ENCODE assay signal across 8 mouse cellular contexts in the genomic region with DNA sequence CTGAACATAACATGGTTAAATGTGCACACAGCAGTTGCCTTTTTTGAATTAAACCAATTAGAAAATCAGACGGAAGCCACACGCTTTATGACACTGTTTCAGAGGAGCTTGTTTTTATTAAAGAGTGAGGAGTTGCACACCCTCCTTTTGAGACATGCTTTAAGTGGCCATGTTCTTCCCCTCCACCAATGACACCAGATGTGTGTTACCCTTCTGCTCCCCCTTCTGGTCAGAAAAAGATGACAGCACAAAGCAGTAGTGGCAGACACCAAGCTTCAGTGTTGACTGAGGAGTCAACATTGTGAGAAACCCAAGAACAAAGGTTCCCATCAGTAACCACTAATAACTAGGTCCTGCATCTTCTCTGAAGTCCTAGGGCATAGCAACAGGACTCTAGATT. TPM values are rescaled to one million over a fixed set of nuclear protein-coding genes. Genes with fewer than 3 reads are reported as not detected.
A peak's percentile ranks its signal among the peaks of the same experiment; 100 is the strongest.
DNase-seq lines count a peak whose midpoint lies in the region; ATAC-seq lines count a peak whose summit lies in the region.

No protein-coding gene starts in this region.

- H3K4me2 ChIP-seq in forebrain, embryonic 14.5 days (ENCODE audit: low read length), result no peak overlapping the region
- H3K4me2 ChIP-seq in kidney, embryonic 16.5 days (replicated peaks; ENCODE audit: low read depth, low read length), result no peak overlapping the region

- H3K9me3 ChIP-seq in forebrain, embryonic 14.5 days (replicated peaks; ENCODE audit: control insufficient read depth, low read length), result no peaks in the 10 kb centered on the region
- no peaks in the 10 kb centered on the region for H3K9me3 ChIP-seq in kidney, embryonic 16.5 days (ENCODE audit: low read length)

- WGBS in forebrain, embryonic 14.5 days, result 60% methylated on average over 2 of the region's 2 CpGs
- WGBS in kidney, embryonic 16.5 days, result 69% methylated on average over 2 of the region's 2 CpGs

- H3K9ac ChIP-seq in forebrain, embryonic 14.5 days (ENCODE audit: low read length), result no peak overlapping the region
- H3K9ac ChIP-seq in kidney, embryonic 16.5 days (replicated peaks; ENCODE audit: low read length), result no peak overlapping the region

- peak; percentile 30 to 31 for DNase-seq in left cerebral cortex, postnatal 14 days (ENCODE audit: low spot score in 2 of 2)
- DNase-seq in left cerebral cortex, adult 9 months (ENCODE audit: low spot score in 2 of 2), result no peak
- peak; percentile 61 for DNase-seq in adipocyte (ENCODE audit: low spot score)
- peak; percentile 41 for DNase-seq in forebrain, embryonic 14.5 days (ENCODE audit: low spot score)
- no peak for DNase-seq in cerebellum, postnatal 25 days

- H3K4me1 ChIP-seq in forebrain, embryonic 14.5 days (ENCODE audit: control insufficient read depth, insufficient read depth, low read length), result no peaks in the 10 kb centered on the region
- H3K4me1 ChIP-seq in kidney, embryonic 16.5 days (ENCODE audit: insufficient read depth, low read length), result no peaks in the 10 kb centered on the region

- no peaks in the 10 kb centered on the region for H3K27me3 ChIP-seq in forebrain, embryonic 14.5 days (replicated peaks; ENCODE audit: control insufficient read depth, insufficient read depth, low read length)
- no peaks in the 10 kb centered on the region for H3K27me3 ChIP-seq in kidney, embryonic 16.5 days (ENCODE audit: insufficient read depth, low read length)

- no peak overlapping the region for H3K27ac ChIP-seq in forebrain, embryonic 14.5 days (ENCODE audit: low read depth, low read length)
- no peak overlapping the region for H3K27ac ChIP-seq in kidney, embryonic 16.5 days (ENCODE audit: low read length)

- no peaks in the 10 kb centered on the region for H3K36me3 ChIP-seq in forebrain, embryonic 14.5 days (ENCODE audit: control insufficient read depth, insufficient read depth, low read length)
- no peaks in the 10 kb centered on the region for H3K36me3 ChIP-seq in kidney, embryonic 16.5 days (ENCODE audit: insufficient read depth, low read length)

- peak; percentile 82 for ATAC-seq in CD4-positive, CD25-positive, alpha-beta regulatory T cell, adult 4 months
- ATAC-seq in forebrain, embryonic 14.5 days, result 0 out of 2 replicates have a peak, but pooled peaks have one; percentile 12
- ATAC-seq in kidney, embryonic 16.5 days (ENCODE audit: low FRiP score, low TSS enrichment), result peak; percentile 65; the same call in 1 of the 2 replicates
- ATAC-seq in monocyte, adult 5-6 weeks (replicated peaks; ENCODE audit: insufficient number of reproducible peaks, low FRiP score, low TSS enrichment, poor library complexity, severe bottlenecking), result peak; percentile 73; the same call in 1 of the 2 replicates

- intact Hi-C loops in left cerebral cortex, postnatal 14 days (cut with DNase I), result loop anchor here (10.0 kb wide), 1 partner anchor 307 kb away; the partner anchor contains the start of gene Grb14

- no peak overlapping the region for H3K4me3 ChIP-seq in forebrain, embryonic 14.5 days (ENCODE audit: low read depth, low read length)
- H3K4me3 ChIP-seq in kidney, embryonic 16.5 days (ENCODE audit: low read length), result no peak overlapping the region

RNA-seq across cellular contexts. Expression of gene Slc38a11, which starts 32.5 kb away (rescaled TPM):
- 1 to 10 TPM; 3.0 to 3.2 TPM for total RNA-seq in left cerebral cortex, postnatal 14 days (2021)
- not detected for polyA plus RNA-seq in CD4-positive, CD25-positive, alpha-beta regulatory T cell, adult 4 months (2017; shearing (Covaris generic))
- polyA plus RNA-seq in forebrain, embryonic 14.5 days (2014; fragmentation: Nextera tagmentation; extraction: Ambion mirVana), result 1.4 and 2.2 TPM in 2 replicates
- polyA plus RNA-seq in kidney, embryonic 16.5 days (2015; fragmentation: Nextera tagmentation; extraction: Ambion mirVana), result 0.62 and 0.75 TPM in 2 replicates
- total RNA-seq in monocyte, adult 5-6 weeks (2017), result 0.39 TPM in 1 of 3 replicates, not detected in the others

Comparison
In these comparisons a context has a peak if more than half of its experiments do, and no peak if none do; other contexts are left out.
1. DNase-seq: peak in left cerebral cortex, postnatal 14 days (2 of 2), adipocyte (single experiment) and forebrain, embryonic 14.5 days (single experiment); none in left cerebral cortex, adult 9 months (0 of 2) and cerebellum, postnatal 25 days (0 of 2).
2. ATAC-seq: peak in every context shown above with its lines; median percentile 82 in CD4-positive, CD25-positive, alpha-beta regulatory T cell, adult 4 months; 73 in monocyte, adult 5-6 weeks; 65 in kidney, embryonic 16.5 days; 12 in forebrain, embryonic 14.5 days.